Mouse (Mus musculus) cerebellum, postnatal 14 days (tissue): ENCODE data around the gene Fcho1.

Experiments
- DNase-seq, 2 experiments: peaks; one replicate each; pipeline ENCODE4 v3.0.0; 2021; ENCODE audit warnings: mixed read lengths in 2 of 2

The Fcho1 gene

DNA sequence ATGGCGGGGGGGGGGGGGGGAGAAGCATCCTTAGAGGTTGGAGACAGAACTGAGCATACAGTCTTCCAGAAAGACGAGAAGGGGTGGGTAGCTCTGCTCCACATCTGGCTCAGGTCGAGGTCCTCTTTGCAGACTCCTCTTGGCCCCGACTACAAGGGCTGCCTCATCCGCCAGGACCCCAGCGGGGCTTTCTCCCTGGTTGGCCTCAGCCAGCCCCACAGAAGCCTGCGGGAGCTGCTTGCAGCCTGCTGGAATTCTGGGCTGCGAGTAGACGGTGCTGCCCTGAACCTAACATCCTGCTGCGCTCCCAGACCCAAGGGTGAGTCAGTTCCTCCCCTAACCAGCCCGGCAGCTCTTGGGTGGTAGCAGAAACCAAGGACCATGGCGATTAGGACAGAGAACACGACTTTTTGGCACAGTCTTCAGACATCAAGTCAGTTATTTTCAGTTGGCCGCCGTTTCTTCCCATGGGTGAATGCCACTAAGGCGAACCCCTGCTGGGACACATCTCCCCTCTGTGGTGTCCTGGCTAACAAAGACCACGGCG is 44.1 kb downstream of the Fcho1 start:
- peak in 1 of 2 experiments; percentile 46 for DNase-seq

DNA sequence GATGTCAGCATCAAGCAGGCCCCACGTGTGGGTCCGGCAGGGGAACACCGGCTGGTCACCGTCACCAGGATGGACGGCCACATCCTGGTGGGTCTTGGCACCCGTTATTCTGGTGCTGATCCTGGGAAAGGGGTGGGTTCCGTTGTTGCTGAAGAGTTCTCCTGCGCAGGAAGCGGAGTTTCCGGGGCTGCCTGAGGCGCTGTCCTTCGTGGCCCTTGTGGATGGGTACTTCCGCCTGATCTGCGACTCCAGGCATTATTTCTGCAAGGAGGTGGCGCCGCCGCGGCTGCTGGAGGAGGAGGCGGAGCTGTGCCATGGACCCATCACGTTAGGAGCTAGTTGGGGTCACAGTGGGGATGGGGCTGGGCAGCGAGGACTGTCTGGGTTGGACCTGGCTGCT is 45.0 kb downstream of the Fcho1 start:
- peak in 1 of 2 experiments; percentile 30 for DNase-seq

- peak; percentile 76 for DNase-seq
These were observed 45.9 kb downstream of the Fcho1 start for GRCm38 (mm10) chr8:71679550-71680168.

- DNase-seq, result peak in 1 of 2 experiments; percentile 53
These were observed 46.4 kb downstream of the Fcho1 start for GRCm38 (mm10) chr8:71679116-71679515.

GRCm38 (mm10) chr8:71678216-71678615 is 47.3 kb downstream of the Fcho1 start:
- DNase-seq, result peak in 1 of 2 experiments; percentile 7

DNA sequence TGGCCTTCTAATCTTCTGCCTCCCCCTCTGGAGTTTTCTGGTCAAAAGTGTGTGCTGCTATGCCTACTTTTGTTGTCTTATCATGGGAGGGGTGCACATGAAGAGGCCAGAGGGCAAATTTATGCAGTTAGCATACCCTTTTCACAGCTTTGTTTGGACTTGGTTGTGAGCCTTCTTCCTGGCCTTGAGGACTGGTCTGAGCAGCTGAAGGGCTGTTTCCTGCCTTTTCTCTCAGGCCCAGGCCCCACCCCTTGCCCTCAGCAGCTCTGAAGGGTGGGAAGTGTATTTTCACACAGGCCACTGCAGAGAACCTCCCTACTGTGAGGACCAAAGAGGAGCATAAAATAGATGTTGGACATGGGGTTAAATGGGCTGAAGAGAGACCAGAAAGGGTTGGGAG is 48.0 kb downstream of the Fcho1 start:
- DNase-seq, result peak in 1 of 2 experiments; percentile 10

DNA sequence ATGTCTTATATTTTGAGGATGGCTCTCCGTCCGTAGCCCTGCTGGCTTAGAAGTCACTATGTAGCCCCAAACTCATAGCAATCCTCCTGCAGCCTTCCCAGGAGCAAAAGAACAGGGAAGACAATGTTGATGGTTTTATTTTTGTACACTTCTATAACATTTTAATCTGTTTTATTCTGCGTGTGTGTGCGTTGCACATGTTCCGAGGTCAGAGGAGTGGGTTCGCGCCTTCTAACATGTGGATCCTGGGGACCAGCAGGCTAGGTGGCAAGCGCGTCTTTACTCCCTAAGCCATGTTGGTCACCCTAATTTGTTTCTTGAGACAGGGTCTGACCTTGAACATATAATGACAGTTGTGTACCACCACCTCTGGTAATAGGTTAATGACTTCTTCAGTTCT is 48.7 kb downstream of the Fcho1 start:
- DNase-seq, result peak in 1 of 2 experiments; percentile 8

DNA sequence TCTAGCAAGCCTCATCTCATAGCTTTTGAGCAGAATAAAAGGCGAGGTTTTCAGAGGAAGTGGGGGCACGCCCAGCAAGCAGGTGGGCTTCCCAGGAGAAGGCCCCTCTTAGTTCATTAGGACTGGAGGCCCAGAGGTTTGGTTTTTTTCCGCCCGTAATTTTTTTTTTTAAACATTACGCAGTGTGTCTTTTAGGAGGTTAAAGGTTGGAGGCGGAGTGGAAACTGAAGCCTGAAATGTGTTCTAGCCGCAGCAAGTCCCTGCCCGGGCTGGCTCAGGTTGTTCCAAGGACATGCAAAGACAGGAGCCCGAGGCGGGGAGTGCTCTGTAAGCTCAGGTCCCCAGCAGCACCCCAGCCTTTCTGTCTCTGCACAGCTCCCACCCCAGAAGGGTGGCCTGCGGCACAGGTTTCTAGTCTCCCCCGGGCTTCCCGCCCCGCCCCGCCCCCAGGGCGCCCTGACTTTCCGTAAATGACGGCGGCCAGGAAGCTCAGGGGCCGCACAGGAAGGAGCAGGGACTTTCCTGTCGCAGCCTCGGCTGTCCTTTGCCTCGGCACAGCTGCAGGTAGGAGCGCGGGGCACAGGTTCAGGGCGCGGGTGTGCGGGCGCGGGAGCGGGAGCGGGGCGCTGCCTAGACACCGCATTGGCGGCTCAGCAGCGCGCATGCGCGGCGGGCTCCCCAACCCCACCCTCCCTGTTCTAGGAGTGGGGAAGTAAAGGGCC is 49.3 kb downstream of the Fcho1 start, which contains the start of gene Jak3:
Gene Jak3, plus strand, starts transcription at position 277 of the 722 bp plus-strand sequence.
- peak; percentile 70 to 78 for DNase-seq

DNA sequence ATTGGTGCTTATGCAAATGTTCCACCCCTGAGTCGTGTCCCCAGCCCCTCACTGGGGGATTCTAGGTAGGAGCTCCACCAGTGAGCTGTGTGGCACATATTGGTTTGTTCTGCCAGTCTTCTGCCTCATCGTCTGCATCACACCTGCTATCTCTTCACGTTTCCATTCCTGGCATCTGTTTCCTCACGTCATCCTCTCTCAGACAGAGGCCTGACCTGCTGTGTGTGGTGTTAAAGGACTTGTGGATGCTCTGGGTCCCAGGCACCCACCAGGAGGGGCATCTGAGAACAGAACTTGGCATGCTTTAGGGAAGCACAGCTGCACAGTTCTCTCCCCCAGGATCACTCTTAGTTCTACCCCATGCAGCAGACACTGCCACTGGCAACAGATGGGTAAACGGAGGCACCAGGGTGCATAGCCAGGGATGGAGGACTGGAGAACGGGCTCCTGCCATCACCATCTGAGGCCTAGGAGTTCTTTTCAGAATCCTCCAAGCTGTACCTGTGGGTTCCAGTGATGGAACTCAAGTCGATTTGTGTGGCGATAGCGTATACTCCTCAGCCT is 50.0 kb downstream of the Fcho1 start:
- peak in 1 of 2 experiments; percentile 7 for DNase-seq

GRCm38 (mm10) chr8:71674071-71674470 is 51.4 kb downstream of the Fcho1 start:
- no peak for DNase-seq

GRCm38 (mm10) chr8:71672168-71672735 is 53.3 kb downstream of the Fcho1 start:
- DNase-seq, result peak in 1 of 2 experiments; percentile 56

GRCm38 (mm10) chr8:71671549-71671965 is 54.0 kb downstream of the Fcho1 start, which contains the start of gene Unc13a:
Gene Unc13a (minus strand): TSS chr8:71671757.
- peak; percentile 98 for DNase-seq

- peak; percentile 91 to 94 for DNase-seq
These were observed 54.6 kb downstream of the Fcho1 start for GRCm38 (mm10) chr8:71670621-71671548.

DNA sequence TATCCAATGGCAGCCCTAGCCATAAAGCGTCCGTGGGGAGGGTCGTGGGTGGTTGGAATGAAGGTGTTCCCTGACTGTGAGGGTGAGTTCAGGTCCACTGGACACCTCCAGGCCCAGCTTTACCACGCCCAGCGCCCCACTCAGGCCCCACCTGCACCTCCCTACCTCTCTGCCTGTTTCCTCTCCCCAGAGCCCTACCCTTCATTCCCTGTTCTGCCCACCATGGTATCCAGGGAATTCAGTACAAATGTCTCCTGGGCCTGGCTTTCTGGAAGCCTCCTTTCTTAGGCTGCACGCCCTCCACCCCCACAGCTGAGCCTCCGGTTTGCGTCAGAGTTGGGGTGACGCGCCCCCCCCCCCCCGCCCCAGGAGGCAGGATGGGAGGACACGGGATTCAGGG is 55.3 kb downstream of the Fcho1 start:
- peak in 1 of 2 experiments; percentile 44 for DNase-seq

GRCm38 (mm10) chr8:71668220-71668975 is 57.1 kb downstream of the Fcho1 start:
- peak; percentile 61 to 64 for DNase-seq

DNA sequence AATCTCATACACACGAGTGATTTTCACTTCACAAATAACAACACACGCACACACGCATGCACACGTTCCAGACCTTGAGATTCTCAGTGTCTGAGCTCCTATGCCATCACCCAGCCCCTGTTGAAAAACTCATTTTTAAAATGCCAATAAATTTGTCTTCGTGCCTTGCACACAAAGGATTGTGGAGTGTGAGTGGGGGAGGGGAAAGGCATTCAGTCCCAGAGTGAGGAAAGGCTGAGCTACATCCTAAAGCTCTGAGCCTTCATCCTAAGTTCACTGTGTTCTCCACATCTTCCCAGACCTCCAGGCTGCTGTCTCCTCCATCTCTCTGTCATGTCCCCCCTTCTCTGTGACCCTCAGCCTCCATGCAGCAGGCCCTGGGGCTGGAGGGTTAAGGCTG is 58.3 kb downstream of the Fcho1 start:
- no peak for DNase-seq

- DNase-seq, result no peak
These were observed 58.7 kb downstream of the Fcho1 start for GRCm38 (mm10) chr8:71666855-71667254.

DNA sequence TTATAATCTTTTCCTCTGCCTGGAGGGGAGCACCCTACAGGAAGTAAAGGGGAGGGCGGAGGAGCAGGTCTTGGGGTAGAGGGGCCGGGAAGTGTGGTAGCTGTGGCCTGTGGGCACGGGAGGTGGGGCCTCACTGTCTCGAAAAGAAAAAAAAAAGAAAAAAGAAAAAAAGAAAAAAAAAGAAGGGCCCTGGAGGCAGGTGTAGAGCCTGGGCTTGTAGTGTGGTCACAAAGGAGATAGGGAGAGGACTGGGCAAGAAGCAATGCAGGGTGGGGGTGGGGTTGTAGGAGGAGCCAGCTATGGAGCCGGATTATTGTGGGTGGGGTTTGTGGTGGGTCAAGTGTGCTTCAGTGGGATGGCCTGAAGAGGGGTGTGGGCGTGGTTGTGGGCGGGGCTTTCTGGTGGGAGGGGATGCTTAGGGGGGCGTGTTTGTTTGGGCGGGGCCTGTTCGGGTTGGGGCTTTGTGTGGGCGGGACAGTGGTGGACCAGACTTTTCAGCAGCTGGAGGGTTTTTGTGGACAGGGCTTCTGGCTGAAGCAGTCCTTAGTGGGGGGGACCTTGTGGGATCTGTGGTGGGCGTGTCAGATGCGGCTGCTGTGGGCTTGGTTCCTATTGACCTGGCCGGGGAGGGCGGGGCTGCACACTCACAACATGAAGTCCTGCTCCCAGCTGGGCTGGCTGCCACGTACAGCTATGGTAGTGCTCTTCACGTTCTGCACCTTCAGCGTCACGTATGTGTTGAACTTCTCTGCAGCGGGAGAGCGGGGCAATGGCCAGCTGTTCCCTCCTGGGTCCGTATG is 60.0 kb downstream of the Fcho1 start:
- peak in 1 of 2 experiments; percentile 70 for DNase-seq

DNA sequence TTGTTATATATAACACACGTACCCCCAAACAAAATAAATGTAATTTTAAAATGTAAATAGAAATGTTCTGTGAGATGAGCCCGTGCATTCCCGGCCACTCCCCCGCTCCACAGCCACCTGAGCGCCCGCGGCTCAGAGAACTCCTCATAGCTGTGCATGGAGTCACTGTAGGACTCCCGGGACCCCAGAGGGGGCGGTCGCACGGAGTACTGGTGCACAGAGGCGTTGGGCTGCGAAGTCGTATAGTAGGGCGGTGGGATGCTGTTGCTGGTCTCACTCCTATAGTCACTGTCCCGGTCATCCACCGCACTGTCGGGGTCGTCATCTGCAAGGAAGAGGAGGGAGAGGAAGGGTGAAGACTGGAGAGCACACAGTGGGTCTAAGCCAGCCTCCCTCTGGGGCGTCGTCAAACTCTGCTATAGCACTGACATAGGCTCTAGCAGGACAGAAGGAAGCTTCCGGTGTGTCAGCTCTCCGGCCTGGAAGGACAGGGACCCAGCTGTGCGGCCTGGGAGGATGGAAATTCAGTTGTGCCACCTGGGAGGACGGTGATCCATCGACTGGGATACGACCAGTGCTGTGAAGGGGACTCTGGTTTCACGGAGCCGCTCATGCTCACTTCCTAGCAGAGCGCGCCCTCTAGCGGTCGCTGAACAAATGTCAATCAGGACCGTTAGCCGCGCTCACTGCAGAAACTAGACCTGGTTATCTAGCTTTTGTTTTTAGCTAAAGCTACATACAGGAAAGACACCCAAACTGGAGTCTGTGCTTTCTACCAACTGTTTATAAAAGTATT is 65.0 kb downstream of the Fcho1 start:
- peak; percentile 95 to 97 for DNase-seq
